Mouse (Mus musculus): ENCODE measurements around the gene Kng1.

The Kng1 gene

DNA sequence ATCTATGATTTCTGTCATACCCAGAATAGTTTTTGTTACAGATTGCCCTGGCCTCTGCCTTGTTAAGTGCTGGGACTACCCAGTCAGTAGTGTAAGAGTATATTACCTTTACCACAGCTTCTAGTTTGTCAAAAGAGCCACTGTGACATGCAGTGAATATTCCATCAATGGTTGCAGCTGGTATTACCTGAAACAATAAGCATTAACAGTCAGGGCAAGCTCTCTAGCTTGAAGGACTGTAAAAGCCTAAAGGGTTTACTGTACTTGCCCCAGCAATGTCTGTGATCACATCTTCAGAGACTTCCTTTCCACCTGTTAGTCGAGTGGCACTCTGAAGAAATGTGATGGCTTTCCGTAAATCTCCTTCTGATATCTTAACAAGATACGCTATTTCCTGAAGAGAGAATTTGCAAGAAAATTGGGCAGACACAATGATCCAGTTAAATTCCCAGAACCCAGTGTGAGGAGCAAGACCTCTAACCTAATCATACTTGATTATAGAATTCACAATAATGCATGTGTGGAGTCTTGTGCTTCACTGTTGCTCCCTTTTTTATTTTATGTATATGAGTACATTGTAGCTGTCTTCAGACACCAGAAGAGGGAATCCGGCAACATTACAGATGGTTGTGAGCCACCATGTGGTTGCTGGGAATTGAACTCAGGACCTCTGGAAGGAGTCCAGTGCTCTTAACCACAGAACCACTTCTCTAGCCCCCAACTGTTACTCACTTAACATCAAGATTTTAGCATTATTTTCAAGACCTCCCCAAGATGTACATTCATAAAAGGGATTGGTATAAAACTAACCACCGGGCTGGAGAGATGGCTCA, 56.9 kb downstream of the Kng1 start:
- no peak for DNase-seq (ENCODE audit: low spot score in 2 of 2)

- DNase-seq (ENCODE audit: low spot score in 2 of 2), result no peak
Measured at GRCm38 (mm10) chr16:23115486-23115885, 57.8 kb downstream of the Kng1 start.

DNA sequence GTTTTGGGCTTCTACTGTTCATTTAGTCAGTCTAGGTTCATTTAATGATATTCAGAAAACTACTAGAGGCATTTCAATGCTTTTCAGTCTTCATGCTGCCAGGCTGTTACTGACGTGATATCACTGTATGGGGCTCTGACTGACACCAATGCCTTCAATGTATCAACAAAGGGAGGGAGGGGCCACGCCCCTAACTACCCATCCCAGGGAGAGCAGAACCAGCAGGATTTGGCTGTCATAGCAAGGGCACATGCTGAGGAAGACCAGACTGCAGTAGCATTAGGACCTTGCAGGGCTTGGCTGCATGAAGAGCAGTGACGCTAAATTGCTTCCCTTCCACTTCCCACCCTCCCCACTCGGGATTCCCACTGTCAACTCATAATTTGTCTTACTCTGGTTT, 59.5 kb downstream of the Kng1 start:
- DNase-seq (ENCODE audit: low spot score in 2 of 2), result no peak

GRCm38 (mm10) chr16:23122446-23122845, 64.8 kb downstream of the Kng1 start:
- DNase-seq (ENCODE audit: low spot score in 2 of 2), result no peak

GRCm38 (mm10) chr16:23123104-23123503, 65.4 kb downstream of the Kng1 start:
- DNase-seq (ENCODE audit: low spot score in 2 of 2), result no peak

GRCm38 (mm10) chr16:23124398-23124797, 66.7 kb downstream of the Kng1 start:
- no peak for DNase-seq (ENCODE audit: low spot score in 2 of 2)

GRCm38 (mm10) chr16:23127311-23127672, 69.6 kb downstream of the Kng1 start:
- no peak for DNase-seq (ENCODE audit: low spot score in 2 of 2)

DNA sequence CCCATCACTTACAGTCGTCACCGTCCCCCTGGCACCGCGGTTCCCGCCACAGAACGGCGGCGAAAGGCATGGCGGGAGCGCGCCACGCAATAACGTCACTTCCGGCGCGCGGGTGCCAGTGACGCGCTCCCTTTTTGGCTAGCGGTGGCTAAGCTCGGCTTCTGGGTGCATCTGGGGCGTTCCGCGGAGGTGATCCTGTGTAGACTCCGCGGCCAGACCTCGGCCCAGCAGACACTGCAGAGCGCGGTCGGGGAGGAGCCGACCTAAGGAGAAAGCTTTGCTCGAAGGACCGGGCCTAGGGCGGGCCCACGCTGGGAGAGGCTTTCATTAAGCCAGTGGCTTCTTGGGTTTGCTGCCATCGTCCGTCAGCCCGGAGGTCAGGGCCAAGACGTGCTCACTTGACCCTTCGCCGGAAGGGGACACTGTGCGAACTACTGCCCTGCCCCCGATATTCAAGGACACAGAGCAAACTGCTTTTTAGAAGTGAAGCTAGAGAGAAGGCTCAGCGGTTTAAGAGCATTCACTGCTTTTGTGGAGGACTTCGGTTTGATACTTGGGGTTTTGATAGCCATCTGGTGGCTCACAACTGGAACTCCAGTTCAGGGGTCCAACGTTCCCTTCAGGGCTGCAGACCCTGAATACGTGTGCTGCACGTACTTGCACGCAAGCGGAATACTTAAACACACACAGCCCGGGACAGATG, 70.2 kb downstream of the Kng1 start, which contains the start of gene Rfc4:
Rfc4 (minus strand) TSS at position 65 of the 703 bp plus-strand sequence.
- DNase-seq (ENCODE audit: low spot score in 2 of 2), result peak; percentile 89 to 95

- no peak for DNase-seq (ENCODE audit: low spot score in 2 of 2)
Measured at GRCm38 (mm10) chr16:23130303-23130702, 72.6 kb downstream of the Kng1 start.
